Mouse (Mus musculus): ENCODE results near the gene Arhgap18.

Arhgap18 gene

GRCm38 (mm10) chr10:26827315-26827714, 74.1 kb downstream of the Arhgap18 start:
- DNase-seq (ENCODE audit: extremely low read depth, insufficient read length, low spot score), result no peak

- peak; percentile 42 for DNase-seq (ENCODE audit: extremely low read depth, insufficient read length, low spot score)
Measured at GRCm38 (mm10) chr10:26828412-26829137, 75.4 kb downstream of the Arhgap18 start.

- DNase-seq (ENCODE audit: extremely low read depth, insufficient read length, low spot score), result no peak
Measured at GRCm38 (mm10) chr10:26832068-26832467, 78.8 kb downstream of the Arhgap18 start.

DNA sequence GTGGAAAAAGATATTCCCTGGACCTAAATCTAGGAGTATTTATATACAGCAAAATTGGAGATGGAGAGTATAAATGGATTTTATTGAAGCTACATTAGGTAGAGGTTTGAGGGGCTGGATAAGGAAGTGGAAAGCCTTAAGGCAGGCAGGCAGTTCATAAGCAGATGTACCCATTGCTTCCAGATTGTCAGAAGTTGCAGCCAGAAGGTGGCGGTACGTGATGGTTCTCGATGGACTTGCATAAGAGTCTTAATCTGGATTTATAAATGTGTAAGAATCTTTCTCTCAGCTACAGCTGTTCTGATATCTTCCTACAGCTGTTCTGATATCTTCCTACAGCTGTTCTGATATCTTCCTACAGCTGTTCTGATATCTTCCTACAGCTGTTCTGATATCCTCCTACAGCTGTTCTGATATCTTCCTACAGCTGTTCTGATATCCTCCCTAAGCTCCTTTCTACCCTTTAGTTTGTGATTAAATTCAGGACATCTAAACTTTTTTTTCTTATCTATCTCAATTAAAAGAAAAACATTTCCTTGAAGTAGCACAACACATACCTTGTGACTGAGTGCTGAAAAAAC, 79.5 kb downstream of the Arhgap18 start:
- DNase-seq (ENCODE audit: extremely low read depth, insufficient read length, low spot score), result no peak

- no peak for DNase-seq (ENCODE audit: extremely low read depth, insufficient read length, low spot score)
Measured at GRCm38 (mm10) chr10:26833393-26833792, 80.2 kb downstream of the Arhgap18 start.

GRCm38 (mm10) chr10:26849311-26849710, 96.1 kb downstream of the Arhgap18 start:
- no peak for DNase-seq (ENCODE audit: extremely low read depth, insufficient read length, low spot score)

DNA sequence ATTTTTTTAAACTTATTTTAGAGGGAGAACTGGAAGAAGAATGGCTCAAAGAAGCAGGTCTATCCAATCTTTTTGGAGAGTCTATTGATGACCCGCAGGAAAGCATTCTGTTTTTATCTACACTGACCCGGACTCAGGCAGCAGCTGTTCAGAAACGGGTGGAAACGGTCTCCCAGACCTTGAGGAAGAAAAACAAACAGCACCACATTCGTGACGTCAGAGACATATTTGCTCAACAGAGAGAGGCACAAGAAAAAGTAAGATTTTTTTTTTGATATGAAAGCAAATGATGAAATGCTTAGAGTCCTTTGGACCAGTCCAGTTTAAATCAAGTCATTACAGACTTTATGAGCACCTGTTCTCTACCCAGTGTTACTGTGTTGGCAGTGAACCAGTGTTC, 96.6 kb downstream of the Arhgap18 start:
- no peak for DNase-seq (ENCODE audit: extremely low read depth, insufficient read length, low spot score)

DNA sequence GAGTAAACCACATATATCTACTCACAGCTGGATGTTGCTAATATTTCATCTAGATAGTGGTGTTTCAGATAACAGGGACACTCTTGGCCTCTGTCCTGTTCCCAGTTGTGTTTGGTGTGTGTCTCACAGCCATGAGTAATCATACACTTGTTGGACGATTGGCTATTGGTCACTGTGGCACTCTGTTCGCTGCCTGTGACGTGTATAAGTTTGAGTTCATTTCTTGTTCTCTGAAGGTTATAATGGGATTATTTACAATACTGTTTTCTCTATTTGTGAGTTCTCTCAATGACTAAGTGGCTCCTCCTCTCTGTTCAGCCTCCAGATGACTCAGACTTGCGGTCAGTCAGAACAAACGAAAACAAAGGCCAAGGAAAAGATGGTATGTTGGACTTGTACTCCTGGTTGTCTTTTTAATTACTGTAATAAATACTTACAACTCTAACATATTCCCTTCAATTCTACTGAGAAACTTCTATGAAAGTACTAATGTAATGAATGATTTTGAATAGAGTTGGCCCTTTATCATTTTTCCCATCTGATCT, 101.4 kb downstream of the Arhgap18 start:
- peak; percentile 34 for DNase-seq (ENCODE audit: extremely low read depth, insufficient read length, low spot score)

DNA sequence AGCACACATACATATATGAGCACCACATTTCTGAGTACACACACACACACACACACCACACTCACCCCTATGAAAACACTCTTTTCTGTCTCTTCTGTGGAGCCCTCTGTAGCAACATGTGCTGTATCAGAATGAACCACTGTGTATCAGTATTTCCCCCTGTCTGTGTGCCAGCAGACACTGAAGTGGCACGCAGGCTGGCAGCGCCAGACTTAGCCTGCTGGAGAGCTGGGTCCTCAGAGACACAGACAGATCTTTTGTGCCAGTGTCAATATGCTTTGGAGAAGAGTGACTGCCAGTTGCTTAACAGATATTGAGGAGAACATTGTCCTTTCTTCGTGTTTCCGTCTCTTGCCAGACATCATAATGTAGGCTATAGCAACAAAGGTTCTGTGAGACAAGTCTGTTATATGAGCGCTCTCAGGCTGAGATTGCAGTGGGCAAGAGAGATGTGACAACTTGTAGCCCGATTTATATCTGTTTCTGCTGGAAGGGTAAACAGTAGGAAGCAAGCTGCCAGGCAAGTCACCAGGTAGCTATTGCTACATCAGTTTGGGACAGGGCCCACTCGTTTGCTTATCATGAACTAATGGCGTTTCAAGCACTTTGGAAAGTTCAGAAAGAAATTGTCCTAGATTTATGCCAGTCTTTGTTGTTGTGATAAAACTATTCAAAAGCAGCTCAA, 102.8 kb downstream of the Arhgap18 start:
- no peak for DNase-seq (ENCODE audit: extremely low read depth, insufficient read length, low spot score)

GRCm38 (mm10) chr10:26857583-26857982, 104.4 kb downstream of the Arhgap18 start:
- no peak for DNase-seq (ENCODE audit: extremely low read depth, insufficient read length, low spot score)

DNA sequence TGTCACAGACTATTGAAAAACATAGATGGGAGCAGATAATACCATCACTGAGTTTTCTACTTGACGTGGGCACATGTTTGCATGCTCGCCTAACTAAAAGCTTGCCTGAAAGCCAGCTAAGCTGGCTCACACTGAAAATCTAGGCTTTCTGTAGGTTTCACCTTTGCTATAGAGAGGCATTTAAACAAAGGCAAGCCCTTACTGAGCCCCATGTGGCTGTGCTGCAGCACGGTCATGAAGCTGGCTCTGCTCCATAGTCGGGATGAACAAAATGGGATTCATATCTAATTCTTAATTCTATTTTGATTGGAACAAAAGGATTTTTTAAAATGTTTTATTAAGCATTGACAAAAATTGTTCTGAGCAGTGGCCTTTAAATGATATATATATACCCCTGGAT, 105.3 kb downstream of the Arhgap18 start:
- no peak for DNase-seq (ENCODE audit: extremely low read depth, insufficient read length, low spot score)

DNA sequence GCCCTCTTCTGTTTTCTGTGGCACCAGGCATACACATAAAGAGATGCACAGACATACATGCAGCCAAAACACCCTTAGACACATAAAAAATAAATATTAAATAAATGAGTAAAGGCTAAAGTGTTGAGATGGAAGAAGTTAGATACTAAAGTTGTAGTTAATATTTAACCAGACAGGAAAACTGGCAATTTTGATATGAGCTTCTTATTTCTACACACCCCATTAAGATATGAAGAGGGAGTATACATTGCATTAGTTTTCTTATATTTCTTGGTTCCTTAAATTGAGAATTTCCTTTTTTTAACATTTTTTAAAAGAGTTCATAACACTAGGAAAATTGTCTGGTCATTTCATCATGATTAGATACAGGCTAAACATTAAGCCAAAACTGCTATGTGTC, 108.0 kb downstream of the Arhgap18 start:
- no peak for DNase-seq (ENCODE audit: extremely low read depth, insufficient read length, low spot score)

- DNase-seq (ENCODE audit: extremely low read depth, insufficient read length, low spot score), result no peak
Measured at GRCm38 (mm10) chr10:26862207-26862606, 109.0 kb downstream of the Arhgap18 start.

- no peak for DNase-seq (ENCODE audit: extremely low read depth, insufficient read length, low spot score)
Measured at GRCm38 (mm10) chr10:26863982-26864381, 110.8 kb downstream of the Arhgap18 start.

DNA sequence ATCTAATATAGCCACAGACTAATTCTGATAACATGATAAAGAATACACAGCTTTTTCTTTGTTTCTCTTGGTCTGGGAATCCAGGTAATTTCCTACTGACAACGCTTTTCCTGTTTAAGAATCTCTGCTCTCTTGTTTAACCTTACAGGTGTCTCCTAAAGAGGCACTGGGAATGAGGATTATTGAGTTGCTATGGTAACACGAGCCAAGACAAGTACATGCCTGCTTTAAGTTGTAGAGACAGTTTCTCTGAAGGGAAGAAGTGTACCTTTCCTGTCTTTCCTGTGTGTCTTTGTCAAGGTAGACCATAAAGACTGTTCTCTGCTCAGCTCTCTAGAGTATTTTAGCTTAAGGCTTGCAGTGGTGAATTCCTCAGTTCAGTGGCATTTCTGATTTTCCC, 117.6 kb downstream of the Arhgap18 start:
- no peak for DNase-seq (ENCODE audit: extremely low read depth, insufficient read length, low spot score)

- peak; percentile 54 for DNase-seq (ENCODE audit: extremely low read depth, insufficient read length, low spot score)
Measured at GRCm38 (mm10) chr10:26877309-26877708, 124.1 kb downstream of the Arhgap18 start.

GRCm38 (mm10) chr10:26878924-26879600, 125.8 kb downstream of the Arhgap18 start:
- DNase-seq (ENCODE audit: extremely low read depth, insufficient read length, low spot score), result peak; percentile 33

- DNase-seq (ENCODE audit: extremely low read depth, insufficient read length, low spot score), result no peak
Measured at GRCm38 (mm10) chr10:26884949-26885348, 131.7 kb downstream of the Arhgap18 start.

- no peak for DNase-seq (ENCODE audit: extremely low read depth, insufficient read length, low spot score)
Measured at GRCm38 (mm10) chr10:26889226-26889625, 136.0 kb downstream of the Arhgap18 start.

DNA sequence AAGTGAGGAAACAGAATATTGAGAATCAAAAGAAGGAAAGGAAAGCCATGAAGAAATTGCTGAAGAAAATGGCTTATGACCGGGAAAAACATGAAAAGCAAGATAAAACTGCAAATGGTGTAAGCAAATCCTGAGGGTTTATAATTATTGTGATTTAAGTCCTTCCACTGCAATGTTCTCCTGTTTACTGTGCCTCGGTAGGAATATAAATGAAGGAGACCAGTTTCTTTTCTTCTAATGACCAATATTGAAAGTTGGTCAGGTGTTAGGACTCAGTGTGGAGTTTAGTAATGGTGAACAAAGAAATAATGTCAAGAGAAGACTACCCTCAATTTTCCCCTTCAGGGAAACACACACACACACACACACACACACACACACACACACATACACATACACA, 136.5 kb downstream of the Arhgap18 start:
- DNase-seq (ENCODE audit: extremely low read depth, insufficient read length, low spot score), result no peak
